Mouse (Mus musculus) liver, embryonic 11.5 days (tissue): ENCODE results near the gene Gm3604. TPM values are rescaled to one million over a fixed set of nuclear protein-coding genes. Genes with fewer than 3 reads are reported as not detected.
"Not testable (repeated sequence)": the region's sequence is repeated elsewhere in the genome, so short reads cannot be mapped to it uniquely, and the experiment has no call there.

Experiments used
- ATAC-seq: fragments of 200-750 bp; cut with Nextera tagmentation; replicated peaks from 2 replicates; pipeline ENCODE4 v1.8.0; 2017; ENCODE audit warnings: moderate number of reproducible peaks, mild to moderate bottlenecking, moderate TSS enrichment, moderate library complexity; ENCODE audit not compliant: low FRiP score
- DNase-seq: peaks from one replicate; pipeline ENCODE4 v3.0.0-alpha.2; 2017; ENCODE audit warnings: low spot score
- H3K27ac ChIP-seq: fragments of 300-500 bp; sonication (generic); 2 replicates; pipeline ENCODE4 v1.5.1; 2014; ENCODE audit warnings: mild to moderate bottlenecking, low read depth, low read length, control low read depth
- H3K27me3 ChIP-seq: fragments of 300-500 bp; sonication (generic); replicated peaks from 2 replicates; pipeline ENCODE4 v1.6.1; 2014; ENCODE audit warnings: low read length, mixed read lengths; ENCODE audit not compliant: control insufficient read depth, insufficient read depth
- H3K36me3 ChIP-seq: fragments of 300-500 bp; sonication (generic); 2 replicates; pipeline ENCODE4 v1.6.1; 2014; ENCODE audit warnings: mild to moderate bottlenecking, low read length, moderate library complexity, mixed read lengths; ENCODE audit not compliant: control insufficient read depth, insufficient read depth
- H3K4me1 ChIP-seq: fragments of 300-500 bp; sonication (generic); replicated peaks from 2 replicates; pipeline ENCODE4 v1.6.1; 2014; ENCODE audit warnings: low read length, mixed read lengths; ENCODE audit not compliant: control insufficient read depth, insufficient read depth
- H3K4me2 ChIP-seq: fragments of 300-500 bp; sonication (generic); 2 replicates; pipeline ENCODE4 v1.6.1; 2014; ENCODE audit warnings: mild to moderate bottlenecking, control low read depth, moderate library complexity
- H3K4me3 ChIP-seq: fragments of 300-500 bp; sonication (generic); 2 replicates; pipeline ENCODE4 v1.5.1; 2014; ENCODE audit warnings: low read depth, low read length, control low read depth
- H3K9ac ChIP-seq: fragments of 300-500 bp; sonication (generic); 2 replicates; pipeline ENCODE4 v1.6.1; 2014; ENCODE audit warnings: low read depth, low read length, control low read depth
- H3K9me3 ChIP-seq: fragments of 300-500 bp; sonication (generic); 2 replicates; pipeline ENCODE4 v1.6.1; 2016; ENCODE audit warnings: low read length, inconsistent platforms, mixed read lengths; ENCODE audit not compliant: control insufficient read depth
- WGBS: fragments of 180-500 bp; shearing (Covaris S2); extraction: QIAGEN DNeasy Blood & Tissue Kit; methylation state at CpG from one replicate; pipeline ENCODE4 v1.1.7; 2014; 5-methylcytosine and 5-hydroxymethylcytosine counted together
- microRNA-seq: library from miRNA; unstranded; fragments of <30 nt; microRNA quantifications from one replicate; pipeline ENCODE4, GENCODE M21; 2017; ENCODE audit warnings: borderline number of aligned reads
- polyA plus RNA-seq: library from polyadenylated mRNA; unstranded; fragments of >200 nt; fragmentation: Nextera tagmentation; extraction: Ambion mirVana; gene quantifications from 2 replicates; pipeline ENCODE4 v1.2.1, GENCODE M21; 2014

The Gm3604 gene
- 6.6 and 7.3 TPM in 2 replicates for polyA plus RNA-seq

DNA sequence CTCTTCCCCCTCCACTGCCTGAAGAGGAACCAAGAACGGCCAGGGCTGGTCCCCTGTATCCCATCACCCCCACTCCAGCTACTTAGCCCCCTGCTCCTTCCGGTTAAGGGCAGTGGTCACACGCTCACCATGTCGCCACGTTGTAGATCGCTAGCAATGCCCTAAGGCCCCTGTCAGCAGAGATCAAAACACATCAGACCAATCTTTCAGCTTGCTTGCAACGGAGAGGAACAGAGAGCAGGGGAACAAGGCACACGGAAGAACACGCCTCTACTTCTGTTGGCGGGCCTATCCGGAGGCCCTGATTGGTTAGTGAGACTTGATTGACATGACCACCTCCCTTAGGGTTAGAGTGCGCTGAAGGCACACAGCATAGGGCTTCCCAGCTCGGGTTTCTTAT is at the start of gene Gm3604:
Gene Gm3604 (minus strand): TSS at position 226 of the 400 bp plus-strand sequence.
- H3K36me3 ChIP-seq, H3K27me3 ChIP-seq, H3K27ac ChIP-seq, H3K4me1 ChIP-seq, H3K9me3 ChIP-seq: not testable (repeated sequence)
- H3K4me2 ChIP-seq, result peak within 1 kb of the TSS; percentile 56
- ATAC-seq, result peak; percentile 56; the same call in 1 of the 2 replicates
- WGBS, result 7% methylated on average over 13 of the region's 13 CpGs
- peak within 1 kb of the TSS; percentile 56 for H3K4me3 ChIP-seq
- peak; percentile 48 for DNase-seq
- peak within 1 kb of the TSS; percentile 64 for H3K9ac ChIP-seq

DNA sequence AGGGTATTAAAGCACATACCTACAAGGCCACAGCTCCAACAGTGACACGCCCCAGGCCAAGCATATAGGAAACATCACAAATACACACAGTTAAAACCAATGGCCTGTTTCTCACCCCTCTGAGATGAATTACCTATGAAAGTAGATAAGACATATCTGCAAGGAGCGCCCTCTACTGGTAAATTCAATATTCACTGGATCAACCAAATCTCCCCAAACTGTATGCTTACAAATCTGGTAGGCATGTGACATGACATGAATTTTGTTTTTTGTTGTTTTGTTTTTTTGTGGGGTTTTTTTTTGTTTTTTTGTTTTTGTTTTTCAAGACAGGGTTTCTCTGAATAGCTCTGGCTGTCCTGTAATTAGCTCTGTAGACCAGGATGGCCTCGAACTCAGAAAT is 16.2 kb upstream of the Gm3604 start:
- H3K36me3 ChIP-seq, DNase-seq, ATAC-seq, H3K4me1 ChIP-seq, H3K9me3 ChIP-seq, H3K27me3 ChIP-seq, H3K4me2 ChIP-seq, H3K4me3 ChIP-seq, H3K9ac ChIP-seq, H3K27ac ChIP-seq: not testable (repeated sequence)
- 58% methylated on average over 3 of the region's 3 CpGs for WGBS

DNA sequence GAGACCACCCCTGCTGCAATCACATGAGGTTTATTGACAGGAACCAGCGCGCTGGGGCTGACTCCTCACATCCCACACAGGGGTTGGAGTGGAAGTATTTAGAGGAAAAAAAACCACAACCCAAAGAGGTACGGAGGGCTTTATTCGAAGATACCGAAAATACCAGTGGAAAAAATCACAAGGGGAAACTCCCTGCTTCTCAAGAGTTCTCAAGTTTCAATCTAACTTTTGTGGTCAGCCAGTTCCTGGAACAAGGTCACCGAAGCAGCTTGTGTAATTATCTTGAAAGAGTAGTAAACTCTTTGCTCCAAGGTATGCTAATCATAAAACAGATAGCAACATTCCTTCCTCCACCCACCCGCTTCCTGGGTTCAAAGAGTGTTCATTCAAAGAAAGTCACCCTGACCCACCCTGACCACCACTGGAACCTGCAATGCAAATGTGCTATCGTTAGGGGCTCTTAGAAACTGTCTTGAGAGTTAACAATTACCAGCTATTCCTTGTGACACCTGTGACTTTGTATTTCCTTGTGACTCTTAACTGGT is 7.2 kb upstream of the Gm3604 start:
- H3K27me3 ChIP-seq, H3K4me3 ChIP-seq, H3K4me2 ChIP-seq, H3K36me3 ChIP-seq, H3K27ac ChIP-seq, H3K4me1 ChIP-seq, ATAC-seq, DNase-seq, H3K9me3 ChIP-seq, H3K9ac ChIP-seq: not testable (repeated sequence)
- 73% methylated on average over 8 of the region's 8 CpGs for WGBS

DNA sequence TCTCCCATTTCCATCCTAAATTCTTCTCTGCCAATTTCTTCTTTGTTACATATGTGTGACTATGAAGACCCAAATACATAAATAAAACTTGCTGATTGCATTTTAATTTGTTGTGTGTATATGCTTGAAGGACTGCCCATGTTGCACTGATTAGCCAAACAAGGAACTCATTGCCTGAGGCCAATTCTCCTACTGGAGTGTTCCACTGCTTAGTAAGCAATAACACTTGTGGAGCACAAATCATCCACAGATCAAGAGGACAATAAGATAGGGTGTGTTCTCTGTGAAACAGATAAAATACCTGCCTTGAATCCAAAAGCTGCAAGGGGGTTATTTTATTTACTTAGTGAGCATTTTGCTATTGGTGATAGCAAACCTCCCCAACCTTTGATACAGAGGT is 51.2 kb downstream of the Gm3604 start:
- H3K27me3 ChIP-seq, result no peaks in the 10 kb centered on the region
- no peaks in the 10 kb centered on the region for H3K36me3 ChIP-seq
- H3K4me3 ChIP-seq, result no peak overlapping the region
- ATAC-seq (no peak), DNase-seq (no peak)
- no peak overlapping the region for H3K4me2 ChIP-seq
- no peak overlapping the region for H3K9ac ChIP-seq
- H3K9me3 ChIP-seq, result peaks cover 9% of the 10 kb centered on the region; the same call in 1 of the 2 replicates
- no peaks in the 10 kb centered on the region for H3K4me1 ChIP-seq
- no peak overlapping the region for H3K27ac ChIP-seq

DNA sequence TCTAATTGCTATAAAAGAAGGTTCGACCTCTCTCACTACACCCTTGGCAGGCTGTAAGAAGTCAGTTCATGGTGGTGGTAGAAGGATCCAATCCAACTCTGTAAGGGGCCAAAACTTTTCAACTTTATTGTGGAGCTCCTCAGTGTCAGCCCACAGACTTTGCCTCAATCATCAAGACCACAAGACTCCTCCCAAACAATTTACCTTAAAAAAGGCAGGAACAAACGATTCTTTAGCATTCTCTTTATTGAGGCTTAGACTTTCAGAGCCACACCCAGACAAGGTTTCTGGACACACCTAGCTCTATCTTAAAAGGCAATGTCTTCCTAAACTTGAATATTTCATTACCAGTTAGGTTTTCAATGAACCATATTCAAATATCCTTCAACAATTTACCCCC is 51.6 kb downstream of the Gm3604 start:
- H3K4me3 ChIP-seq, result no peak overlapping the region
- no peak for ATAC-seq

More for the DNA sequence above, 51.6 kb downstream of the Gm3604 start:
- WGBS, result 66% methylated on average over 2 of the region's 2 CpGs
- no peak overlapping the region for H3K27ac ChIP-seq
- no peaks in the 10 kb centered on the region for H3K36me3 ChIP-seq
- no peaks in the 10 kb centered on the region for H3K4me1 ChIP-seq
- H3K9me3 ChIP-seq, result peaks cover 9% of the 10 kb centered on the region; the same call in 1 of the 2 replicates
- no peak overlapping the region for H3K4me2 ChIP-seq
- H3K27me3 ChIP-seq, result no peaks in the 10 kb centered on the region
- no peak for DNase-seq
- H3K9ac ChIP-seq, result no peak overlapping the region

Small RNA genes lying within 50 kb of the gene (microRNA-seq; reads per million reads assigned to microRNA genes)
- gene Gm25933, result not detected

Other genes with a start within 250 kb of the Gm3604 start
- 5.4 and 5.7 TPM in 2 replicates for gene Gm49359, start 83.7 kb upstream of the Gm3604 start, polyA plus RNA-seq
- gene Zfp935, start 175.3 kb upstream of the Gm3604 start, polyA plus RNA-seq, result 0.55 TPM in 1 of 2 replicates, not detected in the other
- gene Zfp934, start 188.0 kb upstream of the Gm3604 start, polyA plus RNA-seq, result 13.5 and 15.5 TPM in 2 replicates
- gene 6720489N17Rik, start 241.0 kb upstream of the Gm3604 start, polyA plus RNA-seq, result 7.9 and 8.1 TPM in 2 replicates